8 mouse cellular contexts compared by ENCODE assay signal in the genomic region with DNA sequence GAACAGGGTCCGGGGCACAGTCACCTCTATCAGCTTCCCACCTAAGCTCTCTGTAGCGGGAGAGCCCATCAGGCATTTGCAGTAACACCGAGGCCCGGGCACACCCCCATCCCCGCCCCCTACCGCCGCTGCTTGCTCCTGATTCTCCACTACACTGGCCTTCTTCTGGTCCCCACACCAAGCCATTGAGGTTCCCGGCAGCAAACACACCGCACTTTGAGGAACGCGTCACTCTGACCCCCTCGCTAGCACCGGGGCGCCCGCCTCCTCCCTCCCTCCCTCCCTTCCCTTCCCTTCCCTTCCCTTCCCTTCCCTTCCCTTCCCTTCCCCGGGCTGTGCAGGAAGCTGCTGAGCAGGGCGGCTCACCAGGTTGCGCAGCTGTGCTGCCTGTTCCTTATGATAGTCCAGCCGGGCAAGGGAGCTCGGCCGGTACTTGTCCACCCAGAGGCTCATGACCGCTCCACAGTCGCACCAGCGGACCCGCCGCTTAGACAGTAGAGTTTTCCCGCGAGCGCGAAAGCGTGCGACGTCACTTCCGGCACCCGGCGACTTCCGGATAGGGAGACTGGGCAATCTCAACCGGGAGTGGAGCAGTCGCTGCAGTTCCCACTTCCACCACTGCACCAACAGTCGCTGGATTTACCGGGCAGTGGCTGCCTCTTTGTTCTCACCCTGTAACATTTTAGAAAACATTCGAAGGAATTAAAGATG. TPM values are rescaled to one million over a fixed set of nuclear protein-coding genes. Genes with fewer than 3 reads are reported as not detected.
A peak's percentile ranks its signal among the peaks of the same experiment; 100 is the strongest.
DNase-seq lines count a peak whose midpoint lies in the region; ATAC-seq and TF ChIP-seq lines count a peak whose summit lies in the region.

Gene Rfc3 (minus strand): TSS at position 543 of the 711 bp plus-strand sequence.

- H3K4me2 ChIP-seq in embryonic facial prominence, embryonic 15.5 days (replicated peaks), result peak within 1 kb of the TSS; percentile 58
- H3K4me2 ChIP-seq in limb, embryonic 14.5 days (replicated peaks; ENCODE audit: low read depth, low read length, severe bottlenecking), result peak within 1 kb of the TSS; percentile 59
- peak within 1 kb of the TSS; percentile 71 for H3K4me2 ChIP-seq in midbrain, postnatal 0 days (ENCODE audit: low read depth, low read length, poor library complexity, severe bottlenecking)

- WGBS in bone marrow, adult 2 months, result under 1% methylated on average over 42 of the region's 42 CpGs
- WGBS in embryonic facial prominence, embryonic 15.5 days, result 1% methylated on average over 41 of the region's 42 CpGs
- WGBS in limb, embryonic 14.5 days, result under 1% methylated on average over 42 of the region's 42 CpGs
- WGBS in midbrain, postnatal 0 days, result under 1% methylated on average over 38 of the region's 42 CpGs

- H3K4me3 ChIP-seq in bone marrow, adult 2 months (replicated peaks; ENCODE audit: control insufficient read depth, low read depth, low read length), result peak within 1 kb of the TSS; percentile 71
- H3K4me3 ChIP-seq in embryonic facial prominence, embryonic 15.5 days (replicated peaks), result peak within 1 kb of the TSS; percentile 60
- peak within 1 kb of the TSS; percentile 66 for H3K4me3 ChIP-seq in limb, embryonic 14.5 days (replicated peaks; ENCODE audit: low read length)
- peak within 1 kb of the TSS; percentile 55 for H3K4me3 ChIP-seq in midbrain, postnatal 0 days (ENCODE audit: low read depth, low read length)

- no peaks in the 10 kb centered on the region for H3K4me1 ChIP-seq in bone marrow, adult 2 months (ENCODE audit: control insufficient read depth, insufficient read depth, low read length)
- peaks cover 8% of the 10 kb centered on the region; the same call in 1 of the 2 replicates for H3K4me1 ChIP-seq in embryonic facial prominence, embryonic 15.5 days
- H3K4me1 ChIP-seq in limb, embryonic 14.5 days (ENCODE audit: control insufficient read depth, insufficient read depth, low read length), result peaks cover 7% of the 10 kb centered on the region; the same call in 1 of the 2 replicates
- 0 out of 2 replicates have a peak, but pooled peaks cover 3% of the 10 kb centered on the region for H3K4me1 ChIP-seq in midbrain, postnatal 0 days (ENCODE audit: insufficient read depth, low read length)

- peak; percentile 69 for TF ChIP-seq CTCF in bone marrow, adult 2 months (IDR thresholded peaks at IDR 0.05; ENCODE audit: control insufficient read depth, insufficient read depth, low read length)
- peak; percentile 89 for TF ChIP-seq CTCF in midbrain, postnatal 0 days (IDR thresholded peaks at IDR 0.05)

- peak; percentile 94 for DNase-seq in 416B (ENCODE audit: low read depth)
- DNase-seq in heart, adult 8-10 months (ENCODE audit: low spot score), result peak; percentile 95
- DNase-seq in kidney, adult 9 months, result peak; percentile 95
- peak; percentile 98 for DNase-seq in limb, embryonic 14.5 days (ENCODE audit: low spot score)
- peak; percentile 98 for DNase-seq in midbrain, postnatal 0 days (ENCODE audit: low spot score)
- DNase-seq in spleen, postnatal 14 days (ENCODE audit: low spot score in 2 of 2), result peak; percentile 85 to 95

- no peaks in the 10 kb centered on the region for H3K27me3 ChIP-seq in embryonic facial prominence, embryonic 15.5 days
- H3K27me3 ChIP-seq in limb, embryonic 14.5 days (ENCODE audit: control insufficient read depth, insufficient read depth, low read length), result no peaks in the 10 kb centered on the region
- no peaks in the 10 kb centered on the region for H3K27me3 ChIP-seq in midbrain, postnatal 0 days (ENCODE audit: insufficient read depth, low read length)

- H3K27ac ChIP-seq in bone marrow, adult 2 months (ENCODE audit: control insufficient read depth, insufficient read depth, low read depth, low read length, poor library complexity), result peak within 1 kb of the TSS; percentile 27; the same call in 1 of the 2 replicates
- H3K27ac ChIP-seq in embryonic facial prominence, embryonic 15.5 days (replicated peaks), result peak within 1 kb of the TSS; percentile 73
- peak within 1 kb of the TSS; percentile 78 for H3K27ac ChIP-seq in limb, embryonic 14.5 days (replicated peaks; ENCODE audit: low read depth, low read length)
- peak within 1 kb of the TSS; percentile 79 for H3K27ac ChIP-seq in midbrain, postnatal 0 days (ENCODE audit: low read depth, low read length)

- TF ChIP-seq POLR2A in bone marrow, adult 2 months (IDR thresholded peaks at IDR 0.05; ENCODE audit: borderline replicate concordance, control insufficient read depth, low read depth, low read length), result peak; percentile 73; the same call in 1 of the 2 replicates
- TF ChIP-seq POLR2A in limb, embryonic 14.5 days (IDR thresholded peaks at IDR 0.05; ENCODE audit: borderline replicate concordance, extremely low read depth, insufficient read depth, insufficient read length), result no peak

- no peaks in the 10 kb centered on the region for H3K9me3 ChIP-seq in embryonic facial prominence, embryonic 15.5 days (replicated peaks)
- no peaks in the 10 kb centered on the region for H3K9me3 ChIP-seq in limb, embryonic 14.5 days (ENCODE audit: control insufficient read depth, low read length)
- no peaks in the 10 kb centered on the region for H3K9me3 ChIP-seq in midbrain, postnatal 0 days (ENCODE audit: low read length)

- peak within 1 kb of the TSS; percentile 59 for H3K9ac ChIP-seq in embryonic facial prominence, embryonic 15.5 days
- peak within 1 kb of the TSS; percentile 73 for H3K9ac ChIP-seq in limb, embryonic 14.5 days (ENCODE audit: low read depth, low read length, severe bottlenecking)
- peak within 1 kb of the TSS; percentile 69 for H3K9ac ChIP-seq in midbrain, postnatal 0 days (replicated peaks; ENCODE audit: low read length, poor library complexity, severe bottlenecking)

- peaks cover 31% of the 10 kb centered on the region for H3K36me3 ChIP-seq in embryonic facial prominence, embryonic 15.5 days
- H3K36me3 ChIP-seq in limb, embryonic 14.5 days (ENCODE audit: control insufficient read depth, insufficient read depth, low read length), result peaks cover 31% of the 10 kb centered on the region
- H3K36me3 ChIP-seq in midbrain, postnatal 0 days (ENCODE audit: insufficient read depth, low read length), result peaks cover 27% of the 10 kb centered on the region

- ATAC-seq in embryonic facial prominence, embryonic 15.5 days (ENCODE audit: insufficient number of reproducible peaks, low FRiP score, low TSS enrichment, low read depth), result peak; percentile 97
- peak; percentile 98 for ATAC-seq in limb, embryonic 14.5 days (ENCODE audit: low FRiP score, low read depth)
- peak; percentile 99 for ATAC-seq in midbrain, postnatal 0 days (ENCODE audit: low FRiP score)

RNA-seq across cellular contexts. Expression of gene Rfc3, which starts in this region (rescaled TPM):
- polyA plus RNA-seq in bone marrow, adult 2 months (2011; ENCODE audit: insufficient read depth, insufficient read length, low replicate concordance, missing spikeins), result 67.0 and 90.0 TPM in 2 replicates
- 71.4 and 76.8 TPM in 2 replicates for polyA plus RNA-seq in embryonic facial prominence, embryonic 15.5 days (2015; fragmentation: Nextera tagmentation; extraction: Ambion mirVana)
- 1 to 10 TPM; 4.4 to 6.1 (median 4.7) TPM for total RNA-seq in heart, adult 8-10 months (2022)
- 59.5 and 66.5 TPM in 2 replicates for polyA plus RNA-seq in limb, embryonic 14.5 days (2012; rRNA removed)
- polyA plus RNA-seq in limb, embryonic 14.5 days (2014; fragmentation: Nextera tagmentation; extraction: Ambion mirVana), result 90.9 and 98.8 TPM in 2 replicates
- 28.9 and 39.5 TPM in 2 replicates for total RNA-seq in midbrain, postnatal 0 days (2014; rRNA removed)
- polyA plus RNA-seq in midbrain, postnatal 0 days (2015; fragmentation: Nextera tagmentation; extraction: Ambion mirVana), result 60.9 and 62.4 TPM in 2 replicates

Comparison
In these comparisons a context has a peak if more than half of its experiments do, and no peak if none do; other contexts are left out.
1. Peak in every context shown above with its lines: DNase-seq, ATAC-seq, H3K4me3 ChIP-seq and H3K27ac ChIP-seq.
2. H3K27ac ChIP-seq: peak in every context shown above with its lines; median percentile 79 in midbrain, postnatal 0 days; 78 in limb, embryonic 14.5 days; 73 in embryonic facial prominence, embryonic 15.5 days; 27 in bone marrow, adult 2 months.